Mouse (Mus musculus): ENCODE measurements around the gene Sptb. TPM values are rescaled to one million over a fixed set of nuclear protein-coding genes. Genes with fewer than 3 reads are reported as not detected.

Sptb gene
- polyA plus RNA-seq (2015; fragmentation: Nextera tagmentation; extraction: Ambion mirVana), result 1.4 and 1.5 TPM in 2 replicates

DNA sequence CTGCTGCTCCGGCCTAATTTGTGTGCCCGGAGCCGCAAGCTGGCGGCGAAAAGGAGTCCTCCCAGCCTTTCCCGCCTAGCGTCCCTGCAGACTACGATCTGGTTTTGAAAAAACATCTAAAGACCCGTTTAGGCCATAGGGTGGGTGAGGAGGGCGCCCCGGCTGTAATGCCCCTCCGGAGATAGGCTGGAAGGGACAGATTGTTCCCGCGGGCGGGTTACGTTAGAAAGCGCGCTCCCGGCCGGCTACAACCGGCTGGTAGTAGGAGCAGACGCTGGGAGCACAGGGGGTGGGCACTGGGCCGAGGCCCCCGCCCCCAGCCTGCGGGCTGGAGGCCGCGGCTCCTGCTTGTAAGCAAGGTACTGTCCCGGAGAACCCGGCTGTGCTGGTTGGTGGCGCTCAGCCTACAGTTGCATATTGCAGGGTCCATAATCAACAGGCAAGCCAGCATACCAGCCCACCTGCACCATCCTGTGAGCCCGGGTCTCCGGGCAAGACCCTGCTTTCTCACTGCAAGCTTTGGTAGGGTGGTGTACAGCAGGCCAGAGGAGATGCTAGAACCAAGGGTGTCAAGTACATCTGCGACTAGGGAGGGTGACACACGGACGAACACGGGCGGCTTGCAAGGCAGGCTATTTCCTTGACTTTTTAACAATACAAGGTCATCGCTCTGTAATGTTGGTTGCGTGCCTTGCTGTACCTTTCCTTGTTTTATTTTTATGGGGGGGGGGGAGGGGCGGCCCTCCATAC lies at the start of gene Sptb:
TSS of gene Sptb (minus strand) at position 197 of the 750 bp plus-strand sequence.
- H3K4me2 ChIP-seq, result peak within 1 kb of the TSS; percentile 100
- peaks cover 18% of the 10 kb centered on the region for H3K4me1 ChIP-seq
- under 1% methylated on average over 40 of the region's 40 CpGs for WGBS
- ATAC-seq (ENCODE audit: insufficient number of reproducible peaks, low FRiP score, low TSS enrichment, low read depth), result peak; percentile 71
- peaks cover 47% of the 10 kb centered on the region for H3K27me3 ChIP-seq
- peak within 1 kb of the TSS; percentile 56 for H3K4me3 ChIP-seq
- no peak within 1 kb of the TSS for H3K27ac ChIP-seq
- H3K9ac ChIP-seq, result peak within 1 kb of the TSS; percentile 47
- H3K9me3 ChIP-seq, result no peaks in the 10 kb centered on the region
- no peaks in the 10 kb centered on the region for H3K36me3 ChIP-seq

DNA sequence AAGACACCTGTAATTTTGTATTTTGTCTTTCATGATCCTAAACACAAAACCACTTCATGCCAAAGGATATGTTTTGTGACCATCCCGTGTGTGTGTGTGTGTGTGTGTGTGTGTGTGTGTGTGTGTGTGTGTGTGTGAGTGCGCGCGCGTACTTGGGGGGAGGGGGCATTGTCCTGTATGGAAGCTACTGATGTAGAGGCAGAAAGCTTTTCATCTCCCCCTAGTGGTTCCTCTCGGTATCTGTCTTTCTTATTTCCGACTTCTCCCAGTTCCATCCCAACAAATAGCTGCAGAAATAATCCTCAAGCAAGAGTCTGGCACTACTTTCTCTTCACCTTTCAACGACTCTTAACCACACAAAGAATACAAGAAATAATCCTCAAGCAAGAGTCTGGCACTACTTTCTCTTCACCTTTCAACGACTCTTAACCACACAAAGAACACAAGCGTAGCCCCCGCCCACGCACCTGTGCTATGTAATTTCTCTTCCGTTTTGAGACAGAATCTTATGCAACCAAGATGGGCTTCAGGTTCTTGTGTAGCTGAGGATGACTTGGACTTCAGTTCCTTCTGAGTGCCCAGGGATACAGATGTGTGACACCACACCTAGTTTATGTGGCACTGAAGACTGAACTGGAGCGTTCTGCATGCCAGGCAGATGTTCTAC lies 42.4 kb upstream of the Sptb start:
- no peaks in the 10 kb centered on the region for H3K9me3 ChIP-seq
- H3K4me2 ChIP-seq, result no peak overlapping the region
- ATAC-seq (ENCODE audit: insufficient number of reproducible peaks, low FRiP score, low TSS enrichment, low read depth), result no peak
- no peak overlapping the region for H3K9ac ChIP-seq
- no peaks in the 10 kb centered on the region for H3K4me1 ChIP-seq
- no peak overlapping the region for H3K27ac ChIP-seq
- H3K36me3 ChIP-seq, result no peaks in the 10 kb centered on the region
- 43% methylated on average over 14 of the region's 14 CpGs for WGBS
- no peaks in the 10 kb centered on the region for H3K27me3 ChIP-seq
- H3K4me3 ChIP-seq, result no peak overlapping the region

GRCm38 (mm10) chr12:76750866-76751459 lies 40.6 kb upstream of the Sptb start:
- H3K27ac ChIP-seq, result no peak overlapping the region

GRCm38 (mm10) chr12:76727955-76728354 lies 17.6 kb upstream of the Sptb start:
- Histone ChIP-seq H3K4me2 (no peak overlapping the region), H3K36me3 (no peaks in the 10 kb centered on the region), H3K27me3 (no peaks in the 10 kb centered on the region), H3K9ac (no peak overlapping the region), H3K4me1 (no peaks in the 10 kb centered on the region), H3K9me3 (no peaks in the 10 kb centered on the region), H3K27ac (no peak overlapping the region), H3K4me3 (no peak overlapping the region)
- ATAC-seq (ENCODE audit: insufficient number of reproducible peaks, low FRiP score, low TSS enrichment, low read depth), result no peak
- WGBS, result 91% methylated on average over 4 of the region's 4 CpGs

More at GRCm38 (mm10) chr12:76750866-76751459, 40.6 kb upstream of the Sptb start:
- H3K36me3 ChIP-seq, result no peaks in the 10 kb centered on the region
- no peaks in the 10 kb centered on the region for H3K27me3 ChIP-seq
- H3K4me2 ChIP-seq, result no peak overlapping the region
- no peaks in the 10 kb centered on the region for H3K9me3 ChIP-seq
- H3K9ac ChIP-seq, result no peak overlapping the region
- no peak overlapping the region for H3K4me3 ChIP-seq
- 72% methylated on average over 16 of the region's 16 CpGs for WGBS
- H3K4me1 ChIP-seq, result no peaks in the 10 kb centered on the region
- ATAC-seq (ENCODE audit: insufficient number of reproducible peaks, low FRiP score, low TSS enrichment, low read depth), result no peak

DNA sequence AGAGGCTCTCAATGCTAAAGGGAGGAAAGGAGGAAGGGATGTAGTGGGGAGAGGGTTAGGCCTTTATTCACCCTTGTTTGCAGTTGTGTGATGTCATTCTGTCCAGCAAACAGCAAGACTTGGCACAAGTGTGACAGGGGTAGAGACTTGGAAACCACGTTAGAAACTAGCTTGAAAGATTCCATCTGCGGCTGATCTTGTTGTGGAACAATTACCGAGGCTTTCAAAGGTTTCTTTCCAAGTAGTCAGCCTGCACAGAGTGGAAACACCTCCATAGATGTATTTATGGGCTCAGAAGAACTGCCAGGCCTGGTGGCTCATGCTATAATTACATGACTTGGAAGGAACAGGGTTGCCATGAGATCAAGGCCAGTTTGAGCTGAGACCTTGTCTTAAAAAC lies 11.7 kb upstream of the Sptb start:
- WGBS, result 57% methylated on average over 3 of the region's 3 CpGs
- Histone ChIP-seq H3K4me1 (no peaks in the 10 kb centered on the region), H3K27ac (no peak overlapping the region), H3K4me3 (no peak overlapping the region), H3K27me3 (no peaks in the 10 kb centered on the region), H3K9me3 (no peaks in the 10 kb centered on the region), H3K36me3 (no peaks in the 10 kb centered on the region), H3K4me2 (no peak overlapping the region), H3K9ac (no peak overlapping the region)
- no peak for ATAC-seq (ENCODE audit: insufficient number of reproducible peaks, low FRiP score, low TSS enrichment, low read depth)

GRCm38 (mm10) chr12:76720572-76720971 lies 10.2 kb upstream of the Sptb start:
- ATAC-seq (ENCODE audit: insufficient number of reproducible peaks, low FRiP score, low TSS enrichment, low read depth), result no peak

DNA sequence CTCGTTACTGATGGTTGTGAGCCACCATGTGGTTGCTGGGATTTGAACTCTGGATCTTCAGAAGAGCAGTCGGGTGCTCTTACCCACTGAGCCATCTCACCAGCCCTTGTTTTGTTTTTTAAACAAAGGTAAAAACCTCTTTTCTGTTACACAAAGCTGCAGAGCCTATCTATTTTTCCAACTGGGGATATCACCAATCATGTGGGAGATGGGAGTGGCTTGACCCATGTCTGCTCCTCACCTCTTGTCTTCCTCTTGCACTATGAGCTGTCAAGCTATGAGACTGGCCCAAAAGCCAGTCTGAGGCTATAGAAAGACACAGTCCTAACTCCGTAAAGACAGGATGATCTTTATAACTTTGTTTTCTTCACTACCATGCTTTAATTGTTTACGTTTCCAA lies 8.0 kb upstream of the Sptb start:
- 80% methylated on average over 4 of the region's 4 CpGs for WGBS
- no peaks in the 10 kb centered on the region for H3K36me3 ChIP-seq

More at GRCm38 (mm10) chr12:76720572-76720971, 10.2 kb upstream of the Sptb start:
- Histone ChIP-seq H3K4me3 (no peak overlapping the region), H3K4me1 (no peaks in the 10 kb centered on the region), H3K27me3 (no peaks in the 10 kb centered on the region), H3K4me2 (no peak overlapping the region), H3K27ac (no peak overlapping the region), H3K9ac (no peak overlapping the region), H3K9me3 (no peaks in the 10 kb centered on the region), H3K36me3 (no peaks in the 10 kb centered on the region)

DNA sequence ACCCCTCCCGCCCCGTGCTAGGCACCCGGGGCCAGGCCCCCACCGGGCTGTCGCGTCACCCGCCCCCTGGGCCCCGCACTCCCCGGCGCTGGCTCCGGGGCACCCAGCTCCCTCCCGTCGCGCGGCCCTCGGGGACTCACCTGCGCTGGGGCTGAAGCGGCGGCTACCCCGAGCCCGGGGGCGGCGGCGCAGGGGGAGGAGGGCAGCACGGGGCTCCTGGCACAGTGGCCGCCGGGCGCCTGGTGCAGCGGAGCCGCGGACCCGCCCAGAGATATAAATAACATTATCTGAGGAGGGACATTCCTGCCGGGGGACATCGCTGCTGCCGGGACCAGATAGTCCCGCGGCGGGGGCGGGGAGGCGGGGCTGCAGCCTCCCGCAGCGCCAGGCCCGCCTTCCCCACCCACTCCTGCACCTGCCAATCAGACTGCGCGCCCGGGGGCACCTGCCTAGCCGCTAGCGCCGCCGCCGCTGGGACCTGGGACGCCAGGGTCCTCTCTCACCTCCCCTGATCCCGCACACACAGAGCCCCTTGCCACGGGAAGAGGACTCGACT lies 474 bp downstream of the Sptb start:
- H3K9me3 ChIP-seq, result no peaks in the 10 kb centered on the region
- no peaks in the 10 kb centered on the region for H3K36me3 ChIP-seq
- ATAC-seq (ENCODE audit: insufficient number of reproducible peaks, low FRiP score, low TSS enrichment, low read depth), result peak; percentile 53
- H3K9ac ChIP-seq, result peak overlapping the region; percentile 47
- peaks cover 18% of the 10 kb centered on the region for H3K4me1 ChIP-seq
- H3K4me2 ChIP-seq, result peak overlapping the region; percentile 100
- no peak overlapping the region for H3K27ac ChIP-seq
- under 1% methylated on average over 52 of the region's 55 CpGs for WGBS
- H3K4me3 ChIP-seq, result peak overlapping the region; percentile 56
- H3K27me3 ChIP-seq, result peaks cover 47% of the 10 kb centered on the region

More for the DNA sequence above, 8.0 kb upstream of the Sptb start:
- H3K4me3 ChIP-seq, result no peak overlapping the region
- no peaks in the 10 kb centered on the region for H3K9me3 ChIP-seq
- H3K9ac ChIP-seq, result no peak overlapping the region
- no peak for ATAC-seq (ENCODE audit: insufficient number of reproducible peaks, low FRiP score, low TSS enrichment, low read depth)
- no peaks in the 10 kb centered on the region for H3K27me3 ChIP-seq
- no peak overlapping the region for H3K4me2 ChIP-seq
- no peak overlapping the region for H3K27ac ChIP-seq
- no peaks in the 10 kb centered on the region for H3K4me1 ChIP-seq

GRCm38 (mm10) chr12:76708956-76709794 lies 1.2 kb downstream of the Sptb start:
- Histone ChIP-seq H3K27ac (no peak overlapping the region), H3K4me2 (peak overlapping the region; percentile 100), H3K4me3 (peak overlapping the region; percentile 56), H3K36me3 (no peaks in the 10 kb centered on the region), H3K9ac (peak overlapping the region; percentile 47), H3K4me1 (peaks cover 18% of the 10 kb centered on the region), H3K27me3 (peaks cover 51% of the 10 kb centered on the region), H3K9me3 (no peaks in the 10 kb centered on the region)
- 5% methylated on average over 34 of the region's 34 CpGs for WGBS
- ATAC-seq (ENCODE audit: insufficient number of reproducible peaks, low FRiP score, low TSS enrichment, low read depth), result peak; percentile 66

- no peaks in the 10 kb centered on the region for H3K9me3 ChIP-seq
- peaks cover 50% of the 10 kb centered on the region for H3K27me3 ChIP-seq
- H3K4me1 ChIP-seq, result peaks cover 18% of the 10 kb centered on the region
- no peak overlapping the region for H3K27ac ChIP-seq
- H3K4me3 ChIP-seq, result no peak overlapping the region
- no peak overlapping the region for H3K9ac ChIP-seq
- H3K36me3 ChIP-seq, result no peaks in the 10 kb centered on the region
- no peak for ATAC-seq (ENCODE audit: insufficient number of reproducible peaks, low FRiP score, low TSS enrichment, low read depth)
- no peak overlapping the region for H3K4me2 ChIP-seq
- WGBS, result 73% methylated on average over 3 of the region's 3 CpGs
Observed at GRCm38 (mm10) chr12:76708181-76708580, 2.2 kb downstream of the Sptb start.

DNA sequence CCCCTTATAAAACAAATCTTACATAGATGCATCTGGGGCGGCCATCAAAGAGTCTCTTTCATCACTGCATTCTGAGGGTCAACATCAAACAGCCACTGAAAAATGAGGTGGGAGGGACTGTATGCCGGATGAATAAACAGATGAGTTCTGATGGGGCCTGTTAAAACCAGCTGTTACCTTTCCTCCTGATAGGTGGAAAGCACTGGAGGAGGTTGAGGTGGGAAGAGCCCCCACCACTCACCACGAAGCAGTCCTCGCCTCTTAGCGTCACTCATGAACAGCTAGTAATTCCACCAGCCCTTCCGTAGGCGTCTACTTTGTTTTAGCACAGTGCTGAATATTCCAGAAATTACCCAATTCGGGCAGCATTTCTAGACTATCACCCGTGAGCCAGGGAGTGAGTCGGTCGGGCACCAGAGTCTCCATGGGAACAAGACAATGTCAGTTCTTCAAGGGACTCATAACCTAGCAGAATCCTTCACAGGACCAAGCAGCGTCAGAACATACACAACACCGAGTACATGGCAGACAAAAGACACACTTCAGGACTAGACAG lies 13.9 kb downstream of the Sptb start:
- no peak for ATAC-seq (ENCODE audit: insufficient number of reproducible peaks, low FRiP score, low TSS enrichment, low read depth)
- Histone ChIP-seq H3K4me1 (0 out of 2 replicates have a peak, but pooled peaks cover 9% of the 10 kb centered on the region), H3K36me3 (no peaks in the 10 kb centered on the region), H3K4me3 (no peak overlapping the region), H3K27me3 (no peaks in the 10 kb centered on the region), H3K9me3 (no peaks in the 10 kb centered on the region), H3K27ac (no peak overlapping the region), H3K4me2 (no peak overlapping the region), H3K9ac (no peak overlapping the region)
- 75% methylated on average over 13 of the region's 13 CpGs for WGBS
